Mouse (Mus musculus): ENCODE data around the gene Midn. TPM values are rescaled to one million over a fixed set of nuclear protein-coding genes. Genes with fewer than 3 reads are reported as not detected.
A peak's percentile ranks its signal among the peaks of the same experiment; 100 is the strongest.

Midn gene
- total RNA-seq, 2 experiments from 2014 or later: 74.3 to 98.7 TPM

- intact Hi-C loops (cut with DNase I): no loop called here
- DNase-seq (ENCODE audit: low spot score in 2 of 2): no peak
Observed at GRCm38 (mm10) chr10:80153713-80154112, 5.6 kb downstream of the Midn start.

DNA sequence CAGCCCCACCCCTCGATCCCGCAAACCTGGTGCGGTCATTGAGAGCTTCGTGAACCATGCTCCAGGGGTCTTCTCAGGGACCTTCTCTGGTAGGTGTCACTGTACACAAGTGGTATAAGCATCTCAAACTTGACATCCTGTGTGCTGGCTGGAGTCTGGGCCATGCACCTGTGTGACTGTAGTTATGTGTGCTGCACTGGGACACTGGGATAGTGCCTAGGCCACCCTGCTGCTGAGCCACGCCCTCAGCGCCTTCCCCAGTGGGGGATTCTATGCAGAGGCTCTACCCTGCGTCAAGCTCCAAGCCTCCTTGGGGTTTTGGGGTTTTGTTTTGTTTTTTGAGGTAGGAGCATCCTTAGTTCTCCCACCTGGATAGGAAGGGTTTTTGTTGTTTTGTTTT, 6.3 kb downstream of the Midn start:
- intact Hi-C loops (cut with DNase I): no loop called here
- DNase-seq (ENCODE audit: low spot score in 2 of 2): no peak

GRCm38 (mm10) chr10:80155277-80155676, 7.2 kb downstream of the Midn start:
- intact Hi-C loops (cut with DNase I): no loop called here
- no peak for DNase-seq (ENCODE audit: low spot score in 2 of 2)

GRCm38 (mm10) chr10:80156002-80156751, 8.1 kb downstream of the Midn start:
- intact Hi-C loops (cut with DNase I): no loop called here
- peak in 1 of 2 experiments; percentile 63 for DNase-seq (ENCODE audit: low spot score in 2 of 2)

GRCm38 (mm10) chr10:80156752-80157053, 8.6 kb downstream of the Midn start:
- intact Hi-C loops (cut with DNase I): loop anchor here (1.0 kb wide), 1 partner anchor 7 kb away; no protein-coding TSS in a partner anchor
- peak in 1 of 2 experiments; percentile 68 for DNase-seq (ENCODE audit: low spot score in 2 of 2)

GRCm38 (mm10) chr10:80157141-80157929, 9.3 kb downstream of the Midn start:
- peak in 1 of 2 experiments; percentile 72 for DNase-seq (ENCODE audit: low spot score in 2 of 2)
- intact Hi-C loops (cut with DNase I): loop anchor here (1.0 kb wide), 1 partner anchor 8 kb away; no protein-coding TSS in a partner anchor

GRCm38 (mm10) chr10:80158307-80158986, 10.4 kb downstream of the Midn start:
- DNase-seq (ENCODE audit: low spot score in 2 of 2): peak in 1 of 2 experiments; percentile 63
- intact Hi-C loops (cut with DNase I): no loop called here

GRCm38 (mm10) chr10:80159021-80159560, 11.0 kb downstream of the Midn start:
- intact Hi-C loops (cut with DNase I): no loop called here
- DNase-seq (ENCODE audit: low spot score in 2 of 2): peak in 1 of 2 experiments; percentile 56

DNA sequence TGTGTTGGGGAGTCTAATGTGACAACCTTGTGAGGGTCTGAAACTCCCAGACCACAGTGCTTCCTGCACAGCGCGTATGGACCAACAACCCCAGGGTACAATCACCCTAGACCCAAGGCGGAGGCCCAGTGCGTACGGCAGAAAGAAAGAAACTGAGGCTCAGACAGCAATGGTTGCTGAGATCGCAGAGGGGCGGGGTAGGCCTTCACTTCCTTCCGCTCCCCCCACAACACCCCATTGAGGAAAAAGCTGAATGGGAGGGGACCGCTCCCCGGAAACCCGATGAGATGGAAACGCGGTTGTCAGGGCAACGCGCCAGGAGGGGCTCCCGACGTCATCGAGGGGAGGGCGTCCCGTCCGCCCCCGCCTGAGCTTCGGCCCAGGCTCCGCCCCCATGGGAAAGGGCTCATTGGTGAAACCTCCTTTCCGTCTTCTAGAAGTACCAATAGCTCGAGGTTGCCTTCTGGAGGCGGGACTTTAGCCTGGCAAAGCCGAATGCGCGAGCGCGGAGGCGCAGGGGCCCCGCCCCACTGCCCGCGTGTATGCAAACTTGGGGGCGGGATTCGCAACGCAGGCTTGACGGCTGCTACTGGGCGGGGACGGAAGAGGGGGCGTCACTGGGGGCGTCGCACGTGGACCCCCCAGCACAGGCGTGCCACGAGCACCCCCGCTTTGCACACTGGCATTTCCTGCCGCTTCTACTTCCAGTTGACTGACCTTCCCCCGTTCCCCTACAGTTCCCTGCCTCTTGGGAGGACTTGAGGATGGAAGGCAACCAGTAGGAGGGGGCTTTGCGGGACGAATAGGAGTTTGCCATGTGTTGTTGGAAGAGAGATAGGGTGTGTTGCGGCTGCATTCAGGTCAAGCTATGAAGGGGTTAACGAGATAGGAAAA, 11.7 kb downstream of the Midn start:
- peak; percentile 99 for DNase-seq (ENCODE audit: low spot score in 2 of 2)
- intact Hi-C loops (cut with DNase I): no loop called here

DNA sequence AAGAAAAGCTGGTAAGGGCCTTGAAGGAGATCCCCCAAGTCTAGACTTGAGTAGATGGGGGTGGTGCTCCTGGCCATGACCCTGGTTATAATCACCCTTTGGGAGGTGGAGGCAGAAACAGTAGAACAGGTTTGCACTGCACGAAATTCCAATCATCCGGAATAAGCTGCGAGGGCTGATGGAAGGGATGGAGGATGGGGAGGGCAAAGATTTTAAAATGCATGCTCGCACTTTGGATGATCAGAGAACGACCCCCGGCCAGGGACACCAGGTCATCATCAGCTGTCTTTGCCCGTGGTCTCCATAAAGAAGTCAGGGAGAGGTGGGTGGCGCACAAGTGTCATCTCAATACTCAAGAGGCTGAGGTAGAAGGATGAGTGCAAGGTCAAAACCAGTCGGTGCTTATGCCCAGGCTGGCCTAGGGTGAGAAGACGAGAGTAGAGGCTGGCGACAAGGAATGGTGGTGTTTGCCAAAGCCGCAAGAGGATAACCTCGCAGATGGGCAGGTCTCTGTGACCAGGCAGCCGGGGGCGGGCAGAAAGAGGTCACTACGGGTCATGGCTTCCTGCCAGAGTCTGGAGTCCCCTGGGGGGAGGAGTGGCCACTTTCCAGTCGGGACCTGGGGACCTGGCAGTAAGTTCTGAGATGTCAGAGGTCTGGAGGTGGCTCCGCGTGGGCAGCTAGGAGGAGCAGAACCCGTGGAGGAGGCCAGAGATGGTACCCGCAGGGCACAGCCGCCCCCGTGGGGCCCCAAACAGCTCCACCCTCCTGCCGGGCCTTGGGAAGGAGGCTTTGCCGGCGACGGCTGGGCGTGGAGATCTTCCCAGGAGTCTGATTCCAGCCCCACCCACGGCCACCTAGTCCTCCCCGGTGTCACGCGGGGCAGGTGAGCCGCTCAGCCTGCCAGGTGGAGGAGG, 12.6 kb downstream of the Midn start:
- intact Hi-C loops (cut with DNase I): no loop called here
- DNase-seq (ENCODE audit: low spot score in 2 of 2): no peak

- no peak for DNase-seq (ENCODE audit: low spot score in 2 of 2)
- intact Hi-C loops (cut with DNase I): no loop called here
Observed at GRCm38 (mm10) chr10:80161522-80162242, 13.6 kb downstream of the Midn start.

DNA sequence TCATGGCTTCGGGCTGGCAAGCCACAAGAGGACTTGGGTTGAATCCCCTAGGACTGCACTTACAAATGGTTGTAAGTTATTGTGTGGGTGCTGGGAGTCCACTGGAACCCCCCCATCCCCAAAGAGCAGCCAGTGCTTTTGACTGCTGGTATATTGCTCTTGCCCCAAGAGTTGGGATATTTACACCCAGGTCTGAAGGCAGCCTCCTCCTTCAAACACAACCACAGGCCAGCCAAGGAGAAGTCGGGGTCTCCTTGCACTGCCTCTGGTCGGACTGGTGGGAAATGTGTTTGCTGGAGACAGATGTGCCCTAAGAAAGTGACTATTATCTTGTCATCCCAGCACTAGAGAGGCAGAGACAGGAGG, 14.2 kb downstream of the Midn start:
- DNase-seq (ENCODE audit: low spot score in 2 of 2): no peak
- intact Hi-C loops (cut with DNase I): no loop called here

DNA sequence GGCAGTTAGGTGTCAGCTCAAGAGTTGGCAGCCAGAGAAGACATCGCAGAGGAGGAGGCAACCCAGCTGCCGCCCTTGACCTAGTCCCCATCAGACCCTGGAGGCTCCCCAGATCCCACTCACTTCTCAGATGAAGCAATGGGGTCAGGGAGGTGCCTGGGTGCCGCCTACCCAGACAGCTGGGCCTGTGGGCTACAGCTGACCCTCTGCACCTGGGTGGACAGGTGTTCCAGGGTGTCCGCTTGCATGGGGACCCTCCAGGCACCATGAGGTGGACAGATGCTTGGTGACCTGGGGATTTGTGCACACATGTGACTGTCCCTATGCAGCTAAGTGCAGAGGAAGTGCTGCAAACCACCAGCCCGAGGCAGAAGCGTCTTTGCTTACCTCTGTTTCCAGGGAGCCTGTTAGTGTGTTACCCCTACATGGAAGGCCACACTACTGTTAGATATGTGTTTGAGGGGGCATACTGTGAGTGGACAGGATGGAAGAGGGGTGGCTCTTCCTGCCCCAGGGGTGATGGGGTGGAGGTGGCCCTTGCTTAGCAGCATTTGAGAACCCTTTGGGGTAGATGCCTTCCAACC, 14.7 kb downstream of the Midn start:
- DNase-seq (ENCODE audit: low spot score in 2 of 2): no peak
- intact Hi-C loops (cut with DNase I): no loop called here

DNA sequence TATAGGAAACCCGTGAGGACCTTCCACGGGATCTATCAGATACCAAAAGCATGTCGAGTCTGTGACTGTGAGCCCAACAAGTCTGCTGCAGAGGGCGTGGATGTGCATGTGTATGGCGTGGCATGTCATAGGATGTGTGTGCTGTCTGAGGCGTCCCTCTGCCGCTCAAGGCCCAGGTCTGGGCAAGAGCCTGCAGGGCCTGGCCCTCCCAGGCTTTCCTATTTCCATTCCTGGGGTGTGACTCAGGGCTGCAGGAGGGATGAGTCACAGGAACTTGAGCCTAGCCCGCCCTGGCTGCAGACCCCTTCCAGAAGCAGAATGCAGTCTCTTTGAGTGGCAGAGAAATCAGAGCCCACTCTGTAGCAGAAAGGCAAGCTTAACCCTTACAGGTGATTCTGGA, 15.6 kb downstream of the Midn start:
- intact Hi-C loops (cut with DNase I): no loop called here
- peak in 1 of 2 experiments; percentile 60 for DNase-seq (ENCODE audit: low spot score in 2 of 2)

GRCm38 (mm10) chr10:80164161-80164997, 16.3 kb downstream of the Midn start:
- no peak for DNase-seq (ENCODE audit: low spot score in 2 of 2)
- intact Hi-C loops (cut with DNase I): no loop called here

GRCm38 (mm10) chr10:80164998-80165344, 16.9 kb downstream of the Midn start:
- peak; percentile 95 to 98 for DNase-seq (ENCODE audit: low spot score in 2 of 2)
- intact Hi-C loops (cut with DNase I): loop anchor here (1.0 kb wide), 2 partner anchors 17 to 23 kb away; partner anchors contain the start of gene Midn

All from left cerebral cortex, postnatal 25 days (tissue).